37 mouse cellular contexts compared by ENCODE assay signal in the genomic region with DNA sequence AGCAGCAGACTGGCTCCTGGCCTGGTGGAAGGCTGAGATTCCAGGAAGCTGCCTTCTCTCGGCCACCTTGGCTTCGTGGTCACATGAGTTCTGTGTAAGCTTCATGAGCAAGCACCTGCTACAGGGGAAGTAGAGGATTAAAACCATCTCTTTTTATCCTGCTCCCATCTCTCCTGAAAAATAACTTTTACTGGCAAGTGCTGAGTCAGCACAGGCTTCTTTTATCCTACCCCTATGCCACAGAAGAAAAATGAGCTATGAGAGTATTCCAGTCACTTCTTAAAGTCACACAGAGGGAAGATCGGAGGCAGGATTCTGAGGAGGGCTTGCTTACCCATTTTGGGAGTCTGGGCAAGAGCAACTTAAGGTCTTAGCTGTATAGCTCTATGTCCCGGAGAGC. TPM values are rescaled to one million over a fixed set of nuclear protein-coding genes. Genes with fewer than 3 reads are reported as not detected.
"Had no signal": no experiment of that assay in that cellular context is flagged by ENCODE, and none has a peak within 500 bp of the region (broad histone marks: within the 10 kb centered on the region; RNA-seq: fewer than 3 reads in every experiment).

No protein-coding gene starts in this region.

- H3K4me1 ChIP-seq: embryonic facial prominence, embryonic 12.5 days; forebrain, embryonic 12.5 days; forebrain, embryonic 13.5 days; forebrain, embryonic 15.5 days; heart, embryonic 10.5 days had no signal

- H3K27ac ChIP-seq: embryonic facial prominence, embryonic 10.5 days; embryonic facial prominence, embryonic 12.5 days; embryonic facial prominence, embryonic 13.5 days; embryonic facial prominence, embryonic 15.5 days; forebrain, embryonic 10.5 days; forebrain, embryonic 12.5 days; forebrain, embryonic 13.5 days; forebrain, embryonic 15.5 days; gastrocnemius, adult 2 months; heart, adult 2 months; heart, embryonic 10.5 days had no signal

- H3K36me3 ChIP-seq: embryonic facial prominence, embryonic 10.5 days; embryonic facial prominence, embryonic 12.5 days; embryonic facial prominence, embryonic 13.5 days; embryonic facial prominence, embryonic 15.5 days; forebrain, embryonic 10.5 days; forebrain, embryonic 12.5 days; forebrain, embryonic 15.5 days; heart, embryonic 10.5 days had no signal

- DNase-seq: cerebellum, postnatal 10 days; cerebellum, postnatal 14 days; cerebellum, postnatal 25 days; cerebellum, postnatal 36 days; embryo, embryonic 11 days; forebrain, postnatal 0 days; gastrocnemius, adult 2 months; gastrocnemius, postnatal 10 days; gastrocnemius, postnatal 14 days; gastrocnemius, postnatal 25 days; gastrocnemius, postnatal 36 days; heart, adult 11 months; heart, adult 18-20 months; heart, adult 2 months had no signal

- H3K4me2 ChIP-seq: embryonic facial prominence, embryonic 12.5 days; embryonic facial prominence, embryonic 13.5 days; embryonic facial prominence, embryonic 15.5 days; forebrain, embryonic 12.5 days; forebrain, embryonic 13.5 days; forebrain, embryonic 15.5 days had no signal

- H3K9ac ChIP-seq: embryonic facial prominence, embryonic 12.5 days; embryonic facial prominence, embryonic 13.5 days; embryonic facial prominence, embryonic 15.5 days; forebrain, embryonic 12.5 days; forebrain, embryonic 13.5 days; forebrain, embryonic 15.5 days; forebrain, postnatal 0 days had no signal

- H3K27me3 ChIP-seq: embryonic facial prominence, embryonic 12.5 days; embryonic facial prominence, embryonic 13.5 days; forebrain, embryonic 12.5 days; forebrain, embryonic 13.5 days; forebrain, embryonic 15.5 days had no signal

- H3K4me3 ChIP-seq: embryonic facial prominence, embryonic 10.5 days; embryonic facial prominence, embryonic 12.5 days; embryonic facial prominence, embryonic 13.5 days; embryonic facial prominence, embryonic 15.5 days; erythroblast, embryonic 14.5 days; forebrain, embryonic 10.5 days; forebrain, embryonic 12.5 days; forebrain, embryonic 13.5 days; forebrain, embryonic 15.5 days; gastrocnemius, adult 2 months; heart, adult 2 months; heart, embryonic 10.5 days had no signal

- H3K9me3 ChIP-seq: embryonic facial prominence, embryonic 10.5 days; embryonic facial prominence, embryonic 12.5 days; embryonic facial prominence, embryonic 13.5 days; embryonic facial prominence, embryonic 15.5 days; forebrain, embryonic 10.5 days; forebrain, embryonic 12.5 days; forebrain, embryonic 13.5 days; forebrain, embryonic 15.5 days; heart, embryonic 10.5 days had no signal

RNA-seq across cellular contexts. Expression of gene Wfdc2, which starts 25.2 kb away (rescaled TPM):
- total RNA-seq: common myeloid progenitor, adult 5-6 weeks; gastrocnemius, adult 18-20 months; gastrocnemius, adult 2 months; gastrocnemius, adult 8-10 months; gastrocnemius, postnatal 10 days; gastrocnemius, postnatal 14 days; gastrocnemius, postnatal 25 days; granulocyte monocyte progenitor cell, adult 5-6 weeks had no signal
- polyA plus RNA-seq: erythroblast, embryonic 14.5 days had no signal

RNA-seq across cellular contexts. Expression of gene Spint3, which starts 36.3 kb away (rescaled TPM):
- total RNA-seq: common myeloid progenitor, adult 5-6 weeks; forebrain, postnatal 0 days; gastrocnemius, adult 18-20 months; gastrocnemius, adult 2 months; gastrocnemius, adult 8-10 months; gastrocnemius, postnatal 10 days; gastrocnemius, postnatal 14 days; gastrocnemius, postnatal 25 days; gastrocnemius, postnatal 36 days; gastrocnemius, postnatal 4 days; granulocyte monocyte progenitor cell, adult 5-6 weeks; heart, adult 18-20 months; heart, adult 2 months; heart, adult 8-10 months had no signal
- polyA plus RNA-seq: cortical plate, adult 2 months; embryonic facial prominence, embryonic 10.5 days; embryonic facial prominence, embryonic 11.5 days; embryonic facial prominence, embryonic 12.5 days; embryonic facial prominence, embryonic 13.5 days; embryonic facial prominence, embryonic 14.5 days; embryonic facial prominence, embryonic 15.5 days; erythroblast, embryonic 14.5 days; forebrain, embryonic 10.5 days; forebrain, embryonic 11.5 days; forebrain, embryonic 12.5 days; forebrain, embryonic 13.5 days; forebrain, embryonic 14.5 days; forebrain, embryonic 15.5 days; forebrain, embryonic 16.5 days; forebrain, postnatal 0 days; frontal cortex, adult 2 months; heart, adult 2 months; heart, embryonic 10.5 days had no signal

RNA-seq across cellular contexts. Expression of gene Wfdc6a, which starts 48.2 kb away (rescaled TPM):
- total RNA-seq: common myeloid progenitor, adult 5-6 weeks; forebrain, postnatal 0 days; gastrocnemius, adult 18-20 months; gastrocnemius, adult 2 months; gastrocnemius, adult 8-10 months; gastrocnemius, postnatal 10 days; gastrocnemius, postnatal 14 days; gastrocnemius, postnatal 25 days; gastrocnemius, postnatal 36 days; gastrocnemius, postnatal 4 days; granulocyte monocyte progenitor cell, adult 5-6 weeks; heart, adult 18-20 months had no signal
- polyA plus RNA-seq: cortical plate, adult 2 months; embryonic facial prominence, embryonic 10.5 days; embryonic facial prominence, embryonic 11.5 days; embryonic facial prominence, embryonic 12.5 days; embryonic facial prominence, embryonic 13.5 days; erythroblast, embryonic 14.5 days; forebrain, embryonic 10.5 days; forebrain, embryonic 11.5 days; forebrain, embryonic 12.5 days; forebrain, embryonic 13.5 days; forebrain, embryonic 14.5 days; forebrain, embryonic 15.5 days; forebrain, embryonic 16.5 days; heart, embryonic 10.5 days had no signal
